Mouse (Mus musculus) E14TG2a.4 (cell line): ENCODE measurements at regions not wholly inside any gene's neighbourhood (a gene's known extent, or its start where the extent isn't known, plus 50 kb on each side); places are given as distances from the start of the nearest gene placed in this dataset.

Experiments
- H3K27me3 ChIP-seq: 2 replicates; pipeline ENCODE4 v1.6.1; 2014; ENCODE audit warnings: low read length, control low read depth; ENCODE audit not compliant: insufficient read depth
- H3K36me3 ChIP-seq: 2 replicates; pipeline ENCODE4 v1.6.1; 2014; ENCODE audit warnings: low read length, control low read depth; ENCODE audit not compliant: insufficient read depth
- H3K4me1 ChIP-seq: replicated peaks from 2 replicates; pipeline ENCODE4 v1.6.1; 2014; ENCODE audit warnings: low read depth, low read length, control low read depth
- H3K4me3 ChIP-seq: replicated peaks from 2 replicates; pipeline ENCODE4 v1.5.1; 2014; ENCODE audit warnings: mild to moderate bottlenecking, low read length
- H3K9me3 ChIP-seq: 2 replicates; pipeline ENCODE4 v1.6.1; 2014; ENCODE audit warnings: low read length, control low read depth
- CTCF ChIP-seq: conservative IDR thresholded peaks from 2 replicates; pipeline ENCODE4 v1.5.1; 2014; ENCODE audit warnings: low read length
- NANOG ChIP-seq: IDR thresholded peaks from 2 replicates; pipeline ENCODE4 v1.6.1; 2014; ENCODE audit warnings: borderline replicate concordance, low read length, mixed read lengths
- POU5F1 ChIP-seq: IDR thresholded peaks from 2 replicates; pipeline ENCODE4 v1.6.1; 2014; ENCODE audit warnings: low read length, borderline replicate concordance

DNA sequence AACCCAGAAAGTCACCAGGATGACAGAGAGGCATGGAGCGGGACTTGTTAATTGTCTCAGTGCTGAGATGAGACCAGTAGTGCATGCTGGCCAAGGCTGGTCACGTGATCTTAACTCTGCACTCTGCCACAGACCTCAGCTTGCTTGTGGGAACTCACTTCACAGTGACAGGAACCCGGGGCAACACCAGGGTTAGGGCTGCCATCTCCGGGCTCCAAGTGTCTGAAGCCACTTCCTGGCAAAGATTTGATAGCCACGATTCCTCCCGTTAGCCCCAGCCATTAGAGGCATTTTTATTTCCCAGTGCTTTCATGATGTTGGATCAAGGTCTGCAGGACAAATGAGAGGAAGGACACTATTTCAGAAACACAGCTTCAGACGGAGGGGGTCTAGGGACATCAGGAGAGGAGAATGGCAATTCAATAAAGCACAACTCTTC is 261.1 kb downstream of the Adgrl2 start:
- no peak for TF ChIP-seq CTCF
- no peak for TF ChIP-seq NANOG
- TF ChIP-seq POU5F1, result no peak
- no peaks in the 10 kb centered on the region for H3K27me3 ChIP-seq
- no peaks in the 10 kb centered on the region for H3K36me3 ChIP-seq
- H3K4me1 ChIP-seq, result no peaks in the 10 kb centered on the region
- no peak overlapping the region for H3K4me3 ChIP-seq
- H3K9me3 ChIP-seq, result peaks cover 5% of the 10 kb centered on the region; the same call in 1 of the 2 replicates

- Histone ChIP-seq H3K4me1 (no peaks in the 10 kb centered on the region), H3K4me3 (no peak overlapping the region), H3K27me3 (no peaks in the 10 kb centered on the region), H3K36me3 (no peaks in the 10 kb centered on the region), H3K9me3 (peaks cover 6% of the 10 kb centered on the region; the same call in 1 of the 2 replicates)
- no peak for TF ChIP-seq POU5F1
- TF ChIP-seq CTCF, result no peak
- no peak for TF ChIP-seq NANOG
Measured at GRCm38 (mm10) chr3:148728513-148729241, 261.7 kb downstream of the Adgrl2 start.

- Histone ChIP-seq H3K27me3 (no peaks in the 10 kb centered on the region), H3K4me1 (no peaks in the 10 kb centered on the region), H3K4me3 (no peak overlapping the region), H3K36me3 (no peaks in the 10 kb centered on the region), H3K9me3 (peaks cover 6% of the 10 kb centered on the region; the same call in 1 of the 2 replicates)
- TF ChIP-seq POU5F1 (no peak), CTCF (no peak), NANOG (no peak)
Measured at GRCm38 (mm10) chr3:148726596-148727331, 263.6 kb downstream of the Adgrl2 start.

GRCm38 (mm10) chr3:148696555-148696954 is 293.8 kb downstream of the Adgrl2 start:
- H3K4me1 ChIP-seq, result no peaks in the 10 kb centered on the region
- TF ChIP-seq POU5F1, result no peak
- no peak for TF ChIP-seq CTCF
- TF ChIP-seq NANOG, result no peak
- H3K4me3 ChIP-seq, result no peak overlapping the region
- no peaks in the 10 kb centered on the region for H3K9me3 ChIP-seq
- H3K27me3 ChIP-seq, result no peaks in the 10 kb centered on the region
- no peaks in the 10 kb centered on the region for H3K36me3 ChIP-seq

DNA sequence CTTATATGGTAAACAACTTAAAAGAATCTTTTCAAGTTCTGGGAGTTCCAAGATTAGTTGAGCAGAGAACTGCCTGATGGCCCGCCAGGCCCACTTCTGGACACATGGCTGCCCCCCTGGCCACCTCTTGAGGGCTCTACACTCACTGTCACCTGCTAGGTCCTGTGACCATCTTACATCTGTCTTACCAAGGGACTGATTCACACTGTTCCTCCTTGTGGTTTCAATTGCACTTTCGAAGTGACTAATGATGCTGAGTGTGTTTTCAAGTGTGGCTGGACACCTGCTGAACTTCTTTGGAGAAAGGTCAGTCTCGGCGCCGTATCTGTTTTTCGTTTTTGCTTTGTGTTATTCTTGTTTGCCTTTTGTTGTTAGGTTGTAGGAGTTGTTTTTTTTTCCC is 294.9 kb downstream of the Adgrl2 start:
- H3K36me3 ChIP-seq, result no peaks in the 10 kb centered on the region
- H3K9me3 ChIP-seq, result no peaks in the 10 kb centered on the region
- H3K27me3 ChIP-seq, result no peaks in the 10 kb centered on the region
- H3K4me3 ChIP-seq, result no peak overlapping the region
- H3K4me1 ChIP-seq, result no peaks in the 10 kb centered on the region
- no peak for TF ChIP-seq NANOG

DNA sequence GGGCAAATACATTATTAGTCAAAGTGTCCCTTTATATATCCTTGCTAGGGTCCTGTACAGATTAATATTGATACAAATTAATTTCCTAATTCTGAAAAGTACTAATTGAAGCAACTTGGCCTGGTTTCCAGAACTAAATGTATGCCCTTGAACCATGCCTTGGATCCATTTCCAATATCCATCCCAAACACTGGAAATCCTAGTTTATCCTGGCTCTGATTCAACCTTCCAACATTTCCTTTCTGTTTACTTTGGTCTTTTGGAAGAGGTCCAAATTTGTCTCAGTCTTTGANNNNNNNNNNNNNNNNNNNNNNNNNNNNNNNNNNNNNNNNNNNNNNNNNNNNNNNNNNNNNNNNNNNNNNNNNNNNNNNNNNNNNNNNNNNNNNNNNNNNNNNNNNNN is 307.2 kb downstream of the Adgrl2 start:
- H3K36me3 ChIP-seq, result no peaks in the 10 kb centered on the region
- no peaks in the 10 kb centered on the region for H3K9me3 ChIP-seq
- TF ChIP-seq CTCF, result no peak
- TF ChIP-seq NANOG, result no peak
- TF ChIP-seq POU5F1, result no peak
- no peaks in the 10 kb centered on the region for H3K27me3 ChIP-seq
- H3K4me1 ChIP-seq, result peaks cover 26% of the 10 kb centered on the region
- H3K4me3 ChIP-seq, result no peak overlapping the region

DNA sequence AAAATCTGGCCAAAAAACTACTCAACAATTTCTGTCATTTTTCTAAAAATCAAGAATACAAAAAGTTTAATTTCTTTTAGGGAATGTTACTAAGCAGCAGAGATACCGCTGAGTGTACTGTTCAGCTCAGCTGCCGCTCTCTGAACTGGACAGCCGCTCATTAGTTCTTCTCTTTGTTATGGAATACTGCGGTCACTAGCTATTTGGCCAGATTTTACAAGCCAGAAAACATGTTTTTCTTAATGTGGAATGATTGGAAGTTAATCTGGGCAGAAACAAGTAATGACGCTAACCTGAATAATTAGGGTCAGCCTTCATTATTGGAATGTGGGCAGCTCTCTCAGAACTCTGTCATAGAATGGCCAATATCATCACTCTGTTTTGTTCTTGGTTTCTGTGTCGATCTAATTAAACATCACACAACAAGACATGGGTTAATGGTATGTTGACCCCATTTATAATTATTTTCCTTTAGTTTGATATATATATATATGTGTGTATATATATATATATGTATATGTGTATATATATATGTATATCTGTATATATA is 307.8 kb downstream of the Adgrl2 start:
- H3K4me1 ChIP-seq, result peaks cover 27% of the 10 kb centered on the region
- TF ChIP-seq NANOG (no peak), CTCF (no peak), POU5F1 (no peak)
- H3K9me3 ChIP-seq, result no peaks in the 10 kb centered on the region
- H3K36me3 ChIP-seq, result no peaks in the 10 kb centered on the region
- no peak overlapping the region for H3K4me3 ChIP-seq
- H3K27me3 ChIP-seq, result no peaks in the 10 kb centered on the region

DNA sequence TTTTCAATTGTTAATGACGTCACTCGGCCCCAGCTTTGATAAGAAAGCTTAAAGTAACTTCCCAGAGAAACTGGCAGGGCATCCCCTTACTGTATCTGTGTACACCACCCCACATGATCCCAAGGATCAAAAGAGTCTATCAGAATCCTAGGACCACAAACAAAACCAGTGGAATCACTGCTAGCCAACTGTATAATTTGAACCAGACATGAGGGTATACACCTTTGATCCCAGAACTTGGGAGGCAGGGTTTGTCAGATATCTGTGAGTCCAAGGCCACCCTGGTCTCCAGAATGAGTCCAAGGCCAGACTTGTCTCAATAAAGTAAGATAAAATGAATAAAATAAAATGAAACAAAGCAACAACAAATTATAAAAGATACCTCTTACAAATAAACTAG is 309.2 kb downstream of the Adgrl2 start:
- H3K9me3 ChIP-seq, result no peaks in the 10 kb centered on the region
- TF ChIP-seq CTCF, result no peak
- no peak for TF ChIP-seq POU5F1
- no peak for TF ChIP-seq NANOG
- no peaks in the 10 kb centered on the region for H3K27me3 ChIP-seq
- H3K4me3 ChIP-seq, result no peak overlapping the region
- no peaks in the 10 kb centered on the region for H3K36me3 ChIP-seq
- peaks cover 27% of the 10 kb centered on the region for H3K4me1 ChIP-seq
